Mouse (Mus musculus): ENCODE data around the gene Taf4. TPM values are rescaled to one million over a fixed set of nuclear protein-coding genes. Genes with fewer than 3 reads are reported as not detected.

Taf4 gene
- total RNA-seq, 2 experiments from 2014 or later = 10.5 to 10.9 TPM

GRCm38 (mm10) chr2:179959391-179959790 is 17.1 kb downstream of the Taf4 start:
- no peak for DNase-seq

GRCm38 (mm10) chr2:179951542-179952524 is 24.6 kb downstream of the Taf4 start:
- no peak for DNase-seq
- intact Hi-C loops (cut with DNase I) = no loop called here
- no peak overlapping the region for H3K4me3 ChIP-seq
- H3K27ac ChIP-seq = no peak overlapping the region
- TF ChIP-seq CTCF (IDR thresholded peaks at IDR 0.05) = no peak

More at GRCm38 (mm10) chr2:179959391-179959790, 17.1 kb downstream of the Taf4 start:
- TF ChIP-seq CTCF (IDR thresholded peaks at IDR 0.05) = no peak
- Histone ChIP-seq H3K4me3 (no peak overlapping the region), H3K27ac (peak overlapping the region; percentile 64)
- intact Hi-C loops (cut with DNase I) = no loop called here

- DNase-seq = no peak
- no peak overlapping the region for H3K4me3 ChIP-seq
- TF ChIP-seq CTCF (IDR thresholded peaks at IDR 0.05) = no peak
- intact Hi-C loops (cut with DNase I) = no loop called here
- no peak overlapping the region for H3K27ac ChIP-seq
Observed at GRCm38 (mm10) chr2:179948820-179949219, 27.6 kb downstream of the Taf4 start.

- DNase-seq = no peak
- intact Hi-C loops (cut with DNase I) = no loop called here
- Histone ChIP-seq H3K4me3 (no peak overlapping the region), H3K27ac (no peak overlapping the region)
- no peak for TF ChIP-seq CTCF (IDR thresholded peaks at IDR 0.05)
Observed at GRCm38 (mm10) chr2:179947607-179948006, 28.8 kb downstream of the Taf4 start.

- Histone ChIP-seq H3K4me3 (no peak overlapping the region), H3K27ac (no peak overlapping the region)
- intact Hi-C loops (cut with DNase I) = no loop called here
- no peak for TF ChIP-seq CTCF (IDR thresholded peaks at IDR 0.05)
- no peak for DNase-seq
Observed at GRCm38 (mm10) chr2:179946496-179946895, 29.9 kb downstream of the Taf4 start.

- intact Hi-C loops (cut with DNase I) = no loop called here
- DNase-seq = no peak
- TF ChIP-seq CTCF (IDR thresholded peaks at IDR 0.05) = no peak
- Histone ChIP-seq H3K27ac (no peak overlapping the region), H3K4me3 (no peak overlapping the region)
Observed at GRCm38 (mm10) chr2:179945051-179945450, 31.4 kb downstream of the Taf4 start.

GRCm38 (mm10) chr2:179941696-179942095 is 34.8 kb downstream of the Taf4 start:
- intact Hi-C loops (cut with DNase I) = no loop called here
- H3K4me3 ChIP-seq = no peak overlapping the region
- no peak for TF ChIP-seq CTCF (IDR thresholded peaks at IDR 0.05)
- no peak overlapping the region for H3K27ac ChIP-seq
- DNase-seq = no peak

- H3K27ac ChIP-seq = no peak overlapping the region
- intact Hi-C loops (cut with DNase I) = no loop called here
- H3K4me3 ChIP-seq = no peak overlapping the region
- TF ChIP-seq CTCF (IDR thresholded peaks at IDR 0.05) = no peak
- no peak for DNase-seq
Observed at GRCm38 (mm10) chr2:179937091-179937490, 39.4 kb downstream of the Taf4 start.

- Histone ChIP-seq H3K27ac (no peak overlapping the region), H3K4me3 (no peak overlapping the region)
- DNase-seq = no peak
- TF ChIP-seq CTCF (IDR thresholded peaks at IDR 0.05) = no peak
- intact Hi-C loops (cut with DNase I) = no loop called here
Observed at GRCm38 (mm10) chr2:179934165-179934564, 42.3 kb downstream of the Taf4 start.

GRCm38 (mm10) chr2:179931741-179932140 is 44.7 kb downstream of the Taf4 start:
- no peak overlapping the region for H3K4me3 ChIP-seq
- H3K27ac ChIP-seq = no peak overlapping the region
- TF ChIP-seq CTCF (IDR thresholded peaks at IDR 0.05) = no peak
- intact Hi-C loops (cut with DNase I) = no loop called here
- DNase-seq = peak; percentile 51

GRCm38 (mm10) chr2:179929166-179929565 is 47.3 kb downstream of the Taf4 start:
- Histone ChIP-seq H3K4me3 (no peak overlapping the region), H3K27ac (no peak overlapping the region)
- TF ChIP-seq CTCF (IDR thresholded peaks at IDR 0.05) = no peak
- intact Hi-C loops (cut with DNase I) = no loop called here
- DNase-seq = no peak

- TF ChIP-seq CTCF (IDR thresholded peaks at IDR 0.05) = no peak
- DNase-seq = no peak
- intact Hi-C loops (cut with DNase I) = no loop called here
- no peak overlapping the region for H3K4me3 ChIP-seq
- H3K27ac ChIP-seq = no peak overlapping the region
Observed at GRCm38 (mm10) chr2:179924038-179924437, 52.4 kb downstream of the Taf4 start.

GRCm38 (mm10) chr2:179921021-179921653 is 55.3 kb downstream of the Taf4 start:
- TF ChIP-seq CTCF (IDR thresholded peaks at IDR 0.05) = peak; percentile 54
- Histone ChIP-seq H3K4me3 (no peak overlapping the region), H3K27ac (no peak overlapping the region)
- intact Hi-C loops (cut with DNase I) = no loop called here
- no peak for DNase-seq

Data from gastrocnemius, adult 2 months (tissue).